Mouse (Mus musculus) CH12.LX (cell line): ENCODE results near the gene Ccdc97. TPM values are rescaled to one million over a fixed set of nuclear protein-coding genes. Genes with fewer than 3 reads are reported as not detected.
A peak's percentile ranks its signal among the peaks of the same experiment; 100 is the strongest.

Source experiments
- DNase-seq: peaks from one replicate; pipeline ENCODE4 v3.0.0-alpha.2; 2013; ENCODE audit errors: extremely low read depth
- H3K27ac ChIP-seq: 2 replicates; pipeline ENCODE4 v1.5.1; 2012; ENCODE audit warnings: low read depth, mild to moderate bottlenecking, control low read depth, moderate library complexity; ENCODE audit not compliant: insufficient read depth
- H3K27me3 ChIP-seq: replicated peaks from 2 replicates; pipeline ENCODE3; 2012; ENCODE audit warnings: inconsistent platforms
- H3K36me3 ChIP-seq, 2 experiments: replicated peaks in 1 of 2; 2 replicates each; pipeline versions ENCODE3 to v1.6.1; 2012; ENCODE audit warnings: inconsistent platforms in 1 of 2, low read length in 1 of 2, mild to moderate bottlenecking in 1 of 2, mixed read lengths in 1 of 2, moderate library complexity in 1 of 2; ENCODE audit not compliant: control insufficient read depth in 1 of 2, insufficient read depth in 1 of 2
- H3K4me1 ChIP-seq, 2 experiments: 2 replicates each; pipeline ENCODE4 v1.6.1; 2012; ENCODE audit warnings: inconsistent platforms in 1 of 2, moderate library complexity in 1 of 2; ENCODE audit not compliant: insufficient read depth in 2 of 2, control insufficient read depth in 1 of 2
- H3K4me2 ChIP-seq: 2 replicates; pipeline ENCODE4 v1.6.1; 2012; ENCODE audit warnings: low read depth, mild to moderate bottlenecking, control low read depth; ENCODE audit not compliant: poor library complexity, insufficient read depth, severe bottlenecking
- H3K4me3 ChIP-seq, 3 experiments: fragments of 150-350 bp in 1 of 3; sonication (generic) in 1 of 3; replicated peaks in 1 of 3; 2 replicates each; pipeline versions ENCODE3 to v1.5.1; 2011 to 2012; ENCODE audit warnings: low read depth in 2 of 3, low read length in 2 of 3, mild to moderate bottlenecking in 2 of 3, moderate library complexity in 2 of 3, control low read depth in 1 of 3, improper control_type of control experiment in 1 of 3, inconsistent platforms in 1 of 3, mixed read lengths in 1 of 3; ENCODE audit not compliant: poor library complexity in 1 of 3
- H3K79me2 ChIP-seq: replicated peaks from 2 replicates; pipeline ENCODE4 v1.6.1; 2012; ENCODE audit warnings: mild to moderate bottlenecking, moderate library complexity; ENCODE audit not compliant: control insufficient read depth, poor library complexity, insufficient read depth, severe bottlenecking; ENCODE audit errors: extremely low read depth
- H3K9ac ChIP-seq: 2 replicates; pipeline ENCODE4 v1.6.1; 2012; ENCODE audit warnings: low read depth, mild to moderate bottlenecking, control low read depth, moderate library complexity; ENCODE audit not compliant: insufficient read depth
- H3K9me3 ChIP-seq: replicated peaks from 2 replicates; pipeline ENCODE3; 2012; ENCODE audit warnings: low read length, inconsistent platforms, mixed read lengths
- BHLHE40 ChIP-seq: IDR thresholded peaks from 2 replicates; pipeline ENCODE4 v1.6.1; 2011; ENCODE audit warnings: mild to moderate bottlenecking, low read depth, low read length, improper control_type of control experiment
- CHD1 ChIP-seq: IDR thresholded peaks from 2 replicates; pipeline ENCODE4 v1.6.1; 2012; ENCODE audit warnings: low read depth, low read length, improper control_type of control experiment, inconsistent platforms
- CHD2 ChIP-seq: IDR thresholded peaks from 2 replicates; pipeline ENCODE4 v1.6.1; 2011; ENCODE audit warnings: low read length, improper control_type of control experiment
- CTCF ChIP-seq, 2 experiments: IDR thresholded peaks in 1 of 2; conservative IDR thresholded peaks in 1 of 2; 2 replicates each; pipeline ENCODE4 v1.5.1; 2011 to 2012; ENCODE audit warnings: low read depth in 2 of 2, low read length in 2 of 2, improper control_type of control experiment in 1 of 2, inconsistent platforms in 1 of 2, mild to moderate bottlenecking in 1 of 2, moderate library complexity in 1 of 2
- E2F4 ChIP-seq: IDR thresholded peaks from 2 replicates; pipeline ENCODE4 v1.6.1; 2011; ENCODE audit warnings: low read depth, low read length, improper control_type of control experiment; ENCODE audit not compliant: insufficient replicate concordance
- ELF1 ChIP-seq: IDR thresholded peaks from 2 replicates; pipeline ENCODE4 v1.6.1; 2014; ENCODE audit warnings: low read depth, mild to moderate bottlenecking, inconsistent platforms, low read length, improper control_type of control experiment
- ETS1 ChIP-seq: conservative IDR thresholded peaks from 2 replicates; pipeline ENCODE4 v1.6.1; 2012; ENCODE audit warnings: low read depth, mild to moderate bottlenecking, inconsistent platforms, low read length, improper control_type of control experiment, moderate library complexity
- GABPA ChIP-seq: IDR thresholded peaks from 2 replicates; pipeline ENCODE4 v1.6.1; 2012; ENCODE audit warnings: low read depth, low read length, improper control_type of control experiment, inconsistent platforms; ENCODE audit not compliant: insufficient replicate concordance
- HCFC1 ChIP-seq: IDR thresholded peaks from 2 replicates; pipeline ENCODE4 v1.6.1; 2012; ENCODE audit warnings: low read depth, mild to moderate bottlenecking, inconsistent platforms, low read length, improper control_type of control experiment
- IRF4 ChIP-seq: IDR thresholded peaks from 2 replicates; pipeline ENCODE4 v1.6.1; 2014; ENCODE audit warnings: low read depth, mild to moderate bottlenecking, inconsistent platforms, low read length, improper control_type of control experiment
- KAT2A ChIP-seq: IDR thresholded peaks from 2 replicates; pipeline ENCODE4 v1.6.1; 2012; ENCODE audit warnings: low read length, improper control_type of control experiment, inconsistent platforms; ENCODE audit not compliant: insufficient replicate concordance
- MAFK ChIP-seq: IDR thresholded peaks from 2 replicates; pipeline ENCODE4 v1.6.1; 2011; ENCODE audit warnings: low read length, improper control_type of control experiment; ENCODE audit not compliant: insufficient replicate concordance
- MAX ChIP-seq: IDR thresholded peaks from 2 replicates; pipeline ENCODE4 v1.6.1; 2011; ENCODE audit warnings: low read length, improper control_type of control experiment
- MAZ ChIP-seq: IDR thresholded peaks from 2 replicates; pipeline ENCODE4 v1.6.1; 2012; ENCODE audit warnings: low read depth, mild to moderate bottlenecking, inconsistent platforms, low read length, improper control_type of control experiment, moderate library complexity
- MEF2A ChIP-seq: IDR thresholded peaks from 2 replicates; pipeline ENCODE4 v1.6.1; 2014; ENCODE audit warnings: low read depth, mild to moderate bottlenecking, inconsistent platforms, low read length, improper control_type of control experiment, borderline replicate concordance
- MXI1 ChIP-seq: IDR thresholded peaks from 2 replicates; pipeline ENCODE4 v1.6.1; 2011; ENCODE audit warnings: mild to moderate bottlenecking, low read depth, low read length, improper control_type of control experiment
- MYC ChIP-seq: IDR thresholded peaks from 2 replicates; pipeline ENCODE4 v1.6.1; 2011; ENCODE audit warnings: low read depth, mild to moderate bottlenecking, improper control_type of control experiment, low read length
- NELFE ChIP-seq: IDR thresholded peaks from 2 replicates; pipeline ENCODE4 v1.6.1; 2011; ENCODE audit warnings: low read depth, low read length, improper control_type of control experiment
- NRF1 ChIP-seq: IDR thresholded peaks from 2 replicates; pipeline ENCODE4 v1.6.1; 2014; ENCODE audit warnings: low read depth, mild to moderate bottlenecking, inconsistent platforms, low read length, improper control_type of control experiment, moderate library complexity
- POLR2A ChIP-seq: IDR thresholded peaks from 2 replicates; pipeline ENCODE4 v1.6.1; 2011; ENCODE audit warnings: low read depth, mild to moderate bottlenecking, improper control_type of control experiment, low read length
- POLR2AphosphoS2 ChIP-seq: IDR thresholded peaks from 2 replicates; pipeline ENCODE4 v1.6.1; 2011; ENCODE audit warnings: low read depth, low read length, improper control_type of control experiment
- RAD21 ChIP-seq: IDR thresholded peaks from 2 replicates; pipeline ENCODE4 v1.6.1; 2011; ENCODE audit warnings: low read depth, mild to moderate bottlenecking, low read length, improper control_type of control experiment, moderate library complexity
- RCOR1 ChIP-seq: conservative IDR thresholded peaks from 2 replicates; pipeline ENCODE4 v1.6.1; 2012; ENCODE audit warnings: low read depth, mild to moderate bottlenecking, inconsistent platforms, low read length, improper control_type of control experiment
- SIN3A ChIP-seq: IDR thresholded peaks from 2 replicates; pipeline ENCODE4 v1.6.1; 2012; ENCODE audit warnings: low read length, improper control_type of control experiment, inconsistent platforms
- TBP ChIP-seq: conservative IDR thresholded peaks from 2 replicates; pipeline ENCODE4 v1.6.1; 2011; ENCODE audit warnings: low read depth, low read length, improper control_type of control experiment
- TCF12 ChIP-seq: IDR thresholded peaks from 2 replicates; pipeline ENCODE4 v1.6.1; 2014; ENCODE audit warnings: low read depth, mild to moderate bottlenecking, inconsistent platforms, low read length, improper control_type of control experiment
- USF1 ChIP-seq: IDR thresholded peaks from 2 replicates; pipeline ENCODE4 v1.6.1; 2014; ENCODE audit warnings: low read depth, mild to moderate bottlenecking, inconsistent platforms, low read length, improper control_type of control experiment
- ZC3H11A ChIP-seq: IDR thresholded peaks from 2 replicates; pipeline ENCODE4 v1.6.1; 2012; ENCODE audit warnings: low read depth, mild to moderate bottlenecking, inconsistent platforms, low read length, improper control_type of control experiment
- ZKSCAN1 ChIP-seq: IDR thresholded peaks from 2 replicates; pipeline ENCODE4 v1.6.1; 2012; ENCODE audit warnings: low read depth, inconsistent platforms, low read length, improper control_type of control experiment, borderline replicate concordance
- ZMIZ1 ChIP-seq: IDR thresholded peaks from 2 replicates; pipeline ENCODE4 v1.6.1; 2012; ENCODE audit warnings: low read depth, mild to moderate bottlenecking, inconsistent platforms, low read length, improper control_type of control experiment
- dilution Hi-C: fragments of 300-500 bp; cut with MboI; formaldehyde crosslinking; loops from 2 replicates; pipeline ENCODE4 v1.14.3; 2020; ENCODE audit warnings: low sequenced_read_pairs; ENCODE audit not compliant: extremely low pct_unique_long_range_greater_than_20kb, extremely low pct_ligation_motif_present
- in situ Hi-C: fragments of 300-500 bp; cut with MboI; formaldehyde crosslinking; loops from 3 replicates; pipeline ENCODE4 v1.14.3; 2019; ENCODE audit warnings: low sequenced_read_pairs, low pct_ligation_motif_present, low pct_unique_long_range_greater_than_20kb, mixed read lengths
- polyA plus RNA-seq: library from polyadenylated mRNA; unstranded; fragments of >175 nt; gene quantifications from 2 replicates; pipeline ENCODE4 v1.2.1, GENCODE M21; 2012; ENCODE audit warnings: low read depth; ENCODE audit not compliant: insufficient read length
- total RNA-seq, 2 experiments: library from RNA; depleted of rRNA; stranded (reverse); fragments of 300-350 nt in 1 of 2; fragments of >200 nt in 1 of 2; gene quantifications; 2 replicates each; pipeline ENCODE4 v1.2.3; 2012 to 2014

Ccdc97 gene
- total RNA-seq (2012; rRNA removed), result 14.1 and 14.4 TPM in 2 replicates
- total RNA-seq (2014; rRNA removed), result 4.5 and 5.7 TPM in 2 replicates
- 38.8 and 44.8 TPM in 2 replicates for polyA plus RNA-seq

DNA sequence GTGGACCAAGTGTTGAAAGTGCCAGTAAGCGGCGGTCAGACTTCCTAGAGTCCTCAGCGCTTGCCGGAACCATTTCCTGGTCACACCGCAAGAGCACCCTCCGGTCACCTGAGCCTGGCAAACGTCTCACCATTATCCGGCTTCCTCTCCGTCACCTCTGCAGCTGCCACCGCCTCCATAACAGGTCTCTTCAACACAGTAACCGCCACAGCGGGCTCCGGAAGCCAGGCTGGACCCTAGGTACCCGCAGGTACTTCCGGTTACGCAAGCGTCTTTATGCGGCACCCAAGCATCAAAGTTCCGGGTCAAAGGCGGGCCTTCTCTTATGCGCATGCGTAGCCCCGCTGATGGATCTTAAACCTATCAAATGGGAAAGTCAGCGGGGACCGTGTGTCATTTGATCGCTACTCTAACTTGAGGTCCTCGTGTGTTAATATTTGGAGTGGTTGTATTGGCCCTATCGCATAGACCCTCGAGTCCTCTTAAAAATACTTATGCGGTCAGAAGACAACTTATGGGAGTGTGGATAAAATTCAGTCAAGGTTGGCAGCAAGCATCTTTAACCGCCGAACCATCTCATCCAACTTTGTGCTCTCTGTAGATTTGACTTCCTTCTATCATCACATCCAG lies at the start of gene Ccdc97:
Gene Ccdc97, minus strand, starts transcription at position 301 of the 630 bp plus-strand sequence.
- Histone ChIP-seq H3K36me3 (peaks cover 54 to 72% of the 10 kb centered on the region in 2 experiments), H3K79me2 (peaks cover 15% of the 10 kb centered on the region), H3K4me1 (peaks cover 3 to 27% of the 10 kb centered on the region in 2 experiments; a peak in 3 of 4 replicates), H3K4me3 (peak within 1 kb of the TSS; percentile 66 to 99 (median 72)), H3K27ac (peak within 1 kb of the TSS; percentile 61), H3K4me2 (peak within 1 kb of the TSS; percentile 86), H3K9ac (peak within 1 kb of the TSS; percentile 88), H3K27me3 (no peaks in the 10 kb centered on the region), H3K9me3 (no peaks in the 10 kb centered on the region)
- in situ Hi-C loops (loop anchor here (5.0 kb wide), 1 partner anchor 33 kb away; the partner anchor contains the start of gene Hnrnpul1), dilution Hi-C loops (no loop called here)
- DNase-seq, result peak; percentile 98
- no peak for TF ChIP-seq RCOR1
- TF ChIP-seq E2F4, result peak; percentile 65; the same call in 1 of the 2 replicates
- TF ChIP-seq USF1, result no peak; the same call in 1 of the 2 replicates
- TF ChIP-seq ZKSCAN1, result no peak
- TF ChIP-seq ZC3H11A, result no peak
- peak; percentile 99 for TF ChIP-seq POLR2AphosphoS2
- no peak for TF ChIP-seq MAZ
- TF ChIP-seq CTCF (conservative IDR thresholded peaks at IDR 0.05 in 1 of 2, IDR thresholded peaks at IDR 0.05 in 1 of 2; ENCODE audit: low read depth in 2 of 2, low read length in 2 of 2), result no peak
- peak; percentile 25 for TF ChIP-seq ETS1
- peak; percentile 51 for TF ChIP-seq TCF12
- TF ChIP-seq RAD21, result no peak
- TF ChIP-seq MAX, result peak; percentile 62
- 0 out of 2 replicates have a peak, but pooled peaks have one; percentile 50 for TF ChIP-seq MYC
- peak; percentile 84; the same call in 1 of the 2 replicates for TF ChIP-seq MXI1
- TF ChIP-seq CHD2, result peak; percentile 81
- TF ChIP-seq IRF4, result 0 out of 2 replicates have a peak, but pooled peaks have one; percentile 10
- TF ChIP-seq POLR2A, result peak; percentile 80
- peak; percentile 87 for TF ChIP-seq SIN3A
- peak; percentile 89 for TF ChIP-seq HCFC1
- TF ChIP-seq TBP, result peak; percentile 71; the same call in 1 of the 2 replicates
- TF ChIP-seq ELF1, result peak; percentile 95
- TF ChIP-seq MEF2A, result peak; percentile 34; the same call in 1 of the 2 replicates
- 0 out of 2 replicates have a peak, but pooled peaks have one; percentile 4 for TF ChIP-seq MAFK
- peak; percentile 94 for TF ChIP-seq NRF1
- peak; percentile 70 for TF ChIP-seq BHLHE40
- peak; percentile 76; the same call in 1 of the 2 replicates for TF ChIP-seq KAT2A
- peak; percentile 87; the same call in 1 of the 2 replicates for TF ChIP-seq ZMIZ1
- TF ChIP-seq GABPA, result no peak
- no peak for TF ChIP-seq CHD1
- peak; percentile 88 for TF ChIP-seq NELFE
